Mouse (Mus musculus) hindbrain, embryonic 13.5 days (tissue): Measurements from ENCODE around the gene Raver1. TPM values are rescaled to one million over a fixed set of nuclear protein-coding genes. Genes with fewer than 3 reads are reported as not detected.
"Not testable (repeated sequence)": the region's sequence is repeated elsewhere in the genome, so short reads cannot be mapped to it uniquely, and the experiment has no call there.

Experiments used
- ATAC-seq: fragments of 200-750 bp; cut with Nextera tagmentation; 2 replicates; pipeline ENCODE4 v1.8.0; 2017; ENCODE audit warnings: moderate TSS enrichment; ENCODE audit not compliant: low FRiP score
- H3K27ac ChIP-seq: fragments of 300-500 bp; sonication (generic); 2 replicates; pipeline ENCODE4 v1.5.1; 2015; ENCODE audit warnings: inconsistent platforms, mild to moderate bottlenecking, moderate library complexity
- H3K27me3 ChIP-seq: fragments of 300-500 bp; sonication (generic); 2 replicates; pipeline ENCODE4 v1.6.1; 2015; ENCODE audit warnings: mild to moderate bottlenecking, inconsistent platforms
- H3K36me3 ChIP-seq: fragments of 300-500 bp; sonication (generic); 2 replicates; pipeline ENCODE4 v1.6.1; 2015; ENCODE audit warnings: mild to moderate bottlenecking, inconsistent platforms
- H3K4me1 ChIP-seq: fragments of 300-500 bp; sonication (generic); replicated peaks from 2 replicates; pipeline ENCODE4 v1.6.1; 2015; ENCODE audit warnings: inconsistent platforms
- H3K4me2 ChIP-seq: fragments of 300-500 bp; sonication (generic); 2 replicates; pipeline ENCODE4 v1.6.1; 2015; ENCODE audit warnings: inconsistent platforms, mild to moderate bottlenecking, moderate library complexity
- H3K4me3 ChIP-seq: fragments of 300-500 bp; sonication (generic); 2 replicates; pipeline ENCODE4 v1.5.1; 2015; ENCODE audit warnings: mild to moderate bottlenecking, inconsistent platforms
- H3K9ac ChIP-seq: fragments of 300-500 bp; sonication (generic); 2 replicates; pipeline ENCODE4 v1.6.1; 2015; ENCODE audit warnings: mild to moderate bottlenecking, inconsistent platforms
- H3K9me3 ChIP-seq: fragments of 300-500 bp; sonication (generic); 2 replicates; pipeline ENCODE4 v1.6.1; 2016; ENCODE audit warnings: inconsistent platforms
- WGBS: fragments of 180-500 bp; shearing (Covaris S2); methylation state at CpG from one replicate; pipeline ENCODE4 v1.1.7; 2015; 5-methylcytosine and 5-hydroxymethylcytosine counted together
- polyA plus RNA-seq: library from polyadenylated mRNA; unstranded; fragments of >200 nt; fragmentation: Nextera tagmentation; extraction: Ambion mirVana; gene quantifications from 2 replicates; pipeline ENCODE4 v1.2.1, GENCODE M21; 2015

Gene Raver1
- polyA plus RNA-seq, 1 experiment from 2014 or later: 28.3 TPM

- peaks cover 58% of the 10 kb centered on the region for H3K36me3 ChIP-seq
- WGBS: 90% methylated on average over 2 of the region's 2 CpGs
Measured at GRCm38 (mm10) chr9:21062928-21063327, 28.9 kb downstream of the Raver1 start.

DNA sequence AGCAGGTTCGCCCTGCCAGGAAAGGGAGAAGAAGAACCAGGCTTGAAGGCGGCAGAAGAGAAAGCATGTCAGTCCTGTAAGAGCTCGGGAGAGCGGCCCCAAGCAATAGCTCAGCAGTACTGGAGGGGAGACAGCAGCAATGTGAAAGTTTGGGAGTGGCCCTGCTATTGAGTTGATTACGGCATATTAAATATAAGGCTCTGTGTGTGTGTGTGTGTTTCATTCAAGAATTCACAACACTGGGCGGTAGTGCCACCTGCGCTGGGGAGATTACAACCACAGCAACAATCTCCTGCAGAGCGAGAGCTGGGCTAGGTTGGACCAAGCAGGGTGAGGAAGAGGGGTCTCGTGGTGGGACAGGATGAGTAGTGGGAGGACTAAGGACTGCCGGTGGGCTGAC, 40.2 kb downstream of the Raver1 start:
- H3K4me1 ChIP-seq: no peaks in the 10 kb centered on the region
- H3K36me3 ChIP-seq: no peaks in the 10 kb centered on the region
- no peaks in the 10 kb centered on the region for H3K9me3 ChIP-seq
- no peak overlapping the region for H3K27ac ChIP-seq
- no peak overlapping the region for H3K4me3 ChIP-seq
- no peak overlapping the region for H3K9ac ChIP-seq
- H3K4me2 ChIP-seq: no peak overlapping the region
- 66% methylated on average over 10 of the region's 10 CpGs for WGBS
- no peak for ATAC-seq
- H3K27me3 ChIP-seq: 0 out of 2 replicates have a peak, but pooled peaks cover 11% of the 10 kb centered on the region

More at GRCm38 (mm10) chr9:21062928-21063327, 28.9 kb downstream of the Raver1 start:
- ATAC-seq: no peak
- H3K4me3 ChIP-seq: no peak overlapping the region
- H3K9me3 ChIP-seq: no peaks in the 10 kb centered on the region
- H3K4me1 ChIP-seq: no peaks in the 10 kb centered on the region
- H3K27ac ChIP-seq: no peak overlapping the region
- no peak overlapping the region for H3K4me2 ChIP-seq
- H3K27me3 ChIP-seq: no peaks in the 10 kb centered on the region
- no peak overlapping the region for H3K9ac ChIP-seq

DNA sequence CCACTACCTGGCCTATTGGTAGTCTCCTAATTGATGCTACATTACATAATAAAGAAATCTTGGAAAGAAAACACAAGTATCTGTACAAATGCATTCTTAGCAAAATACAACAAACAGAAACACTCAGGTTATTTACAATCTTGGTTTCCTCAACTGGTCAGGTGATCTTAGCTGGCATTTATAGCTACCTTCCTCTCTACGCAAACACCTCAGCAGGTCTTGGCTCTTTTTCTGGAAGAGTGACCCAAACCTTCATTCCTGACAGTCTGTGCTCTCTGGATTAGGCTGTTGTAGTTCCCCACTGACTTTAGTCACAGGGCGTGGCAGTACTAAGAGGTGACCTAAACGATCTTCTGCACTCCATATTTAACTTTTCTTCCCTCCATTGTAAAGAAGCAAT, 46.6 kb downstream of the Raver1 start:
- H3K4me1 ChIP-seq: no peaks in the 10 kb centered on the region
- H3K36me3 ChIP-seq: no peaks in the 10 kb centered on the region
- H3K4me3 ChIP-seq: no peak overlapping the region
- ATAC-seq: no peak
- H3K9me3 ChIP-seq: no peaks in the 10 kb centered on the region
- no peak overlapping the region for H3K27ac ChIP-seq
- H3K9ac ChIP-seq: no peak overlapping the region
- H3K4me2 ChIP-seq: no peak overlapping the region
- WGBS: 88% methylated on average over 3 of the region's 3 CpGs
- H3K27me3 ChIP-seq: peaks cover 17% of the 10 kb centered on the region

- not testable (repeated sequence) for ATAC-seq, H3K36me3 ChIP-seq, H3K27ac ChIP-seq, H3K4me3 ChIP-seq, H3K4me2 ChIP-seq, H3K4me1 ChIP-seq, H3K9me3 ChIP-seq, H3K9ac ChIP-seq
- peaks cover 21% of the 10 kb centered on the region for H3K27me3 ChIP-seq
- 70% methylated on average over 1 of the region's 1 CpGs for WGBS
Measured at GRCm38 (mm10) chr9:21044785-21045184, 47.0 kb downstream of the Raver1 start.

- Histone ChIP-seq H3K36me3 (no peaks in the 10 kb centered on the region), H3K4me1 (peaks cover 3% of the 10 kb centered on the region; the same call in 1 of the 2 replicates), H3K9me3 (no peaks in the 10 kb centered on the region), H3K9ac (no peak overlapping the region), H3K4me3 (no peak overlapping the region), H3K27ac (no peak overlapping the region), H3K4me2 (no peak overlapping the region), H3K27me3 (peaks cover 33% of the 10 kb centered on the region)
- WGBS: 88% methylated on average over 4 of the region's 4 CpGs
- no peak for ATAC-seq
Measured at GRCm38 (mm10) chr9:21043563-21043962, 48.2 kb downstream of the Raver1 start.

- Histone ChIP-seq H3K4me2 (no peak overlapping the region), H3K4me3 (no peak overlapping the region), H3K4me1 (peaks cover 25% of the 10 kb centered on the region), H3K9me3 (no peaks in the 10 kb centered on the region), H3K36me3 (no peaks in the 10 kb centered on the region), H3K9ac (no peak overlapping the region), H3K27me3 (peaks cover 52% of the 10 kb centered on the region), H3K27ac (no peak overlapping the region)
- ATAC-seq: no peak
- 49% methylated on average over 4 of the region's 4 CpGs for WGBS
Measured at GRCm38 (mm10) chr9:21041308-21041707, 50.5 kb downstream of the Raver1 start.

DNA sequence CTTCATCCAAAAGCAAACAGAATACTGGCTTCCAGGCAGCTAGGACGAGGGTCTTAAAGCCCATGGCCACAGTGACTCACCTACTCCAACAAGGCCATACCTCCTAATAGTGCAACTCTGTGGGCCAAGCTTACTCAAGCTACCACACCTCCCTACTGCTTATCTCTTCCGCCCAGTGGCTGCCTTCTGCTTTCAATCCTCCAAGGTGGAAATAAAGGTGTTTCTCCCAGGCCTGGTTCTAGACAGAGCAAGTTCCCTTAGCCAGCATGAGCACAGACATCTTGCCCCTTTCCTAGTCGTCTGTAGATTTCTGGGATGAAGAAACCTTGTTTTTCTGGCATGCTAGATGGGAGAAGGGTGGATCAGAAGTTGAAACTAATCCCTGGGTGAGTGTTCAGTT, 52.0 kb downstream of the Raver1 start:
- no peaks in the 10 kb centered on the region for H3K36me3 ChIP-seq

GRCm38 (mm10) chr9:21037481-21037891, 54.3 kb downstream of the Raver1 start:
- H3K4me2 ChIP-seq: peak overlapping the region; percentile 67
- H3K4me1 ChIP-seq: peaks cover 53% of the 10 kb centered on the region
- peak overlapping the region; percentile 75 for H3K9ac ChIP-seq
- peak; percentile 73 for ATAC-seq
- peak overlapping the region; percentile 35; the same call in 1 of the 2 replicates for H3K27ac ChIP-seq
- H3K4me3 ChIP-seq: peak overlapping the region; percentile 49
- WGBS: 2% methylated on average over 31 of the region's 31 CpGs
- H3K27me3 ChIP-seq: peaks cover 85% of the 10 kb centered on the region
- no peaks in the 10 kb centered on the region for H3K9me3 ChIP-seq
- H3K36me3 ChIP-seq: no peaks in the 10 kb centered on the region

More for the DNA sequence above, 52.0 kb downstream of the Raver1 start:
- no peak for ATAC-seq
- peaks cover 38% of the 10 kb centered on the region for H3K4me1 ChIP-seq
- 78% methylated on average over 3 of the region's 3 CpGs for WGBS
- H3K4me2 ChIP-seq: no peak overlapping the region
- no peak overlapping the region for H3K4me3 ChIP-seq
- no peaks in the 10 kb centered on the region for H3K9me3 ChIP-seq
- H3K27ac ChIP-seq: no peak overlapping the region
- H3K27me3 ChIP-seq: peaks cover 66% of the 10 kb centered on the region
- no peak overlapping the region for H3K9ac ChIP-seq

- Histone ChIP-seq H3K9ac (peak overlapping the region; percentile 75; the same call in 1 of the 2 replicates), H3K4me1 (peaks cover 61% of the 10 kb centered on the region), H3K36me3 (no peaks in the 10 kb centered on the region), H3K27me3 (peaks cover 93% of the 10 kb centered on the region), H3K9me3 (no peaks in the 10 kb centered on the region), H3K4me2 (peak overlapping the region; percentile 67), H3K4me3 (peak overlapping the region; percentile 49), H3K27ac (no peak overlapping the region)
- ATAC-seq: no peak
- WGBS: under 1% methylated on average over 22 of the region's 22 CpGs
Measured at GRCm38 (mm10) chr9:21036666-21037065, 55.1 kb downstream of the Raver1 start.

DNA sequence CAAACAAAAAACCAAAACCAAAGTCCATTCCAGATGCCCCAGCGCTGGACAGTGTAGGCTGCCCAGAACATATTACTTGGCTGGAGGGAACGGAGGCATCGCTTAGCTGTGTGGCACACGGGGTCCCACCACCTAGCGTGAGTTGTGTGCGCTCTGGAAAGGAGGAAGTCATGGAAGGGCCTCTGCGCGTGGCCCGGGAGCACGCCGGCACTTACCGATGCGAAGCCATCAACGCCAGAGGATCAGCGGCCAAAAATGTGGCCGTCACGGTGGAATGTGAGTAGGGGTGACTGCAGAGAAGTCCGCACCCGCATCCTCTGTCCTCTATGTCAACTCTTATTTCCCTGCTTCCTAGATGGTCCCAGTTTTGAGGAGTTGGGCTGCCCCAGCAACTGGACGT, 55.6 kb downstream of the Raver1 start:
- no peaks in the 10 kb centered on the region for H3K36me3 ChIP-seq
- H3K9me3 ChIP-seq: no peaks in the 10 kb centered on the region
- H3K9ac ChIP-seq: no peak overlapping the region
- peak overlapping the region; percentile 49 for H3K4me3 ChIP-seq
- WGBS: 8% methylated on average over 20 of the region's 20 CpGs
- H3K4me1 ChIP-seq: peaks cover 66% of the 10 kb centered on the region
- H3K27ac ChIP-seq: no peak overlapping the region
- peak overlapping the region; percentile 67 for H3K4me2 ChIP-seq
- H3K27me3 ChIP-seq: peaks cover 98% of the 10 kb centered on the region
- no peak for ATAC-seq

DNA sequence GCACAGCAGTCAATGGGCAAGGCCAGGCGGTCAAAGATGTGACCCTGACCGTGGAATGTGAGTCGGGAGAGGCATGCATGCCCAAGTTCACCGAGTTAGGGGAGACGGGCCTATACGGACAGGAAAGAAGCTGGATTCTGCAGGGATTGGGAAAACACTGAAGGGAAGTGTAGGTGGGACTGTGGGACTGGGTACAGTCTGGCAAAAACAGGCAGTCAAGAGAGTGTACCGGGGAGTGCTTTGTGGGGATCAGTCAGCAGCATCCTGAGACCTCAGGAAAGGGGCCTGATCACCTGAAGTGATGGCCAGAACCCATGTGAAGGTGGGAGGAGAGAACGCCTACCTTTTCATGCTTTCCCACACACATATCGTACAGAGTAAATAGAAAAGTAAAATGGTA, 56.2 kb downstream of the Raver1 start:
- WGBS: 12% methylated on average over 9 of the region's 9 CpGs
- Histone ChIP-seq H3K4me2 (peak overlapping the region; percentile 17), H3K36me3 (no peaks in the 10 kb centered on the region), H3K4me3 (peak overlapping the region; percentile 15), H3K27ac (no peak overlapping the region), H3K9ac (0 out of 2 replicates have a peak overlapping the region, but pooled peaks have one; percentile 19), H3K27me3 (peaks cover 99% of the 10 kb centered on the region), H3K4me1 (peaks cover 71% of the 10 kb centered on the region), H3K9me3 (no peaks in the 10 kb centered on the region)
- no peak for ATAC-seq

- peaks cover 81% of the 10 kb centered on the region for H3K4me1 ChIP-seq
- H3K4me3 ChIP-seq: no peak overlapping the region
- no peak overlapping the region for H3K27ac ChIP-seq
- 5% methylated on average over 17 of the region's 17 CpGs for WGBS
- ATAC-seq: no peak
- no peak overlapping the region for H3K4me2 ChIP-seq
- H3K9me3 ChIP-seq: no peaks in the 10 kb centered on the region
- 0 out of 2 replicates have a peak overlapping the region, but pooled peaks have one; percentile 19 for H3K9ac ChIP-seq
- no peaks in the 10 kb centered on the region for H3K36me3 ChIP-seq
- peaks cover 99% of the 10 kb centered on the region for H3K27me3 ChIP-seq
Measured at GRCm38 (mm10) chr9:21034481-21035085, 57.2 kb downstream of the Raver1 start.

GRCm38 (mm10) chr9:21033136-21033535, 58.7 kb downstream of the Raver1 start:
- Histone ChIP-seq H3K27ac (no peak overlapping the region), H3K4me1 (peaks cover 80% of the 10 kb centered on the region), H3K9me3 (no peaks in the 10 kb centered on the region), H3K9ac (0 out of 2 replicates have a peak overlapping the region, but pooled peaks have one; percentile 35), H3K4me3 (peak overlapping the region; percentile 53), H3K36me3 (no peaks in the 10 kb centered on the region), H3K4me2 (peak overlapping the region; percentile 94), H3K27me3 (peaks cover 99% of the 10 kb centered on the region)
- WGBS: 1% methylated on average over 34 of the region's 34 CpGs
- no peak for ATAC-seq
